Mouse (Mus musculus): Measurements from ENCODE around the gene Olfr1350.
"Not testable (repeated sequence)": the region's sequence is repeated elsewhere in the genome, so short reads cannot be mapped to it uniquely, and the experiment has no call there.

Olfr1350 gene

GRCm38 (mm10) chr7:6564541-6564940, at the start of gene Olfr1350:
TSS of gene Olfr1350 (plus strand) at chr7:6564841.
- DNase-seq = no peak

GRCm38 (mm10) chr7:6521666-6522065, 43.0 kb upstream of the Olfr1350 start:
- DNase-seq = no peak

- DNase-seq = no peak
These were observed 41.8 kb upstream of the Olfr1350 start, which contains the start of gene Olfr1349 for GRCm38 (mm10) chr7:6522850-6523249. TSS of gene Olfr1349 (minus strand) at chr7:6522950.

DNA sequence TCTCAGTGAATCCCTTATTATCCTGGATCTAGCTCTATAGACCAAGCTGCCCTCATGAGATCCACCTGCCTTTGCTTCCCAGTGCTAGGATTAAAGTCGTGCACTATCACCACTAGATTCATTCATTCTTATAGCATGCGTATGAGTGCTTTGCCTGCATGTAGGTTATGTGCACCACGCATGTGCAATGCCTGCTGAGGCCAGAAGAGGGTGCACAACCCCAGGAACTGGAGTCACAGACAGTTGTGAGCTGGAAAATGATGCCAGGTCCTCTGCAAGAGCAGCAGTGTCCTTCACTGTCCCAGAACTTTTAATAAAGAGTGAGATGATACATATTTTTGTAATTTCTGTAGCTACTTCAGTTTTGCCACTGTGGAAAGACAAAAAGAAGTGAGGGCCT, 39.6 kb upstream of the Olfr1350 start:
- DNase-seq = no peak

- peak in 1 of 2 experiments; percentile 41 for DNase-seq
These were observed 38.5 kb upstream of the Olfr1350 start for GRCm38 (mm10) chr7:6526141-6526540.

DNA sequence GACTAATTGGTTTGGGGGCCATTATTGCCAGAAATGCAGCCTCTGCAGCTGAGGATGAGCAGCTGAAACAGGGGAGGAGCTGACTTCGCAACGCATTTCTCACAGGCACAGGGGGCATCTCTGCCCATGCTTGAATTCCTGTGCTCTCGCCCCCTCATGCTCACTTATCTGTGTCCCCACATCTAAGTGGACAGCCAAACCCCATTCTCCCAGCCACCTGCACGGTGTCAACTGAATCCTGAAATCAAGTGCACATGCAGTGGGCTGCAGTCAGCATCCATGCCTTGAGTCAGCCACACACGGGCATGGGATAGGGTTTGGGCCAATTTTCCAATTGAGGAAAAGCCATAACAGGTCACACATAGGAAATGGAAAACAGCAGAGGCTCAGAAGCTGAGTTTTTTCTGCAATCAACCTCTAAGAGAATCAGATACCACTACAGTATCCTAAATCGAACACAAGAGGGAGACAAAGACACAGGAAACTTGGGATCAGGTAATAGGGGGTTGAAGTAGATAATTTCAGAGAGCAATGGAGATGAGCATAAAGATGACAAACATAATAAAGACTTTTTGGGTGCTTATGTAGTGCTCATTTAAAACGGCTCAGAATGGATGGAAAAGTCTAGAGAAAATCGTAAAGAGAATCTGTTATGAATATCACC, 21.6 kb downstream of the Olfr1350 start:
- DNase-seq = no peak

- DNase-seq = not testable (repeated sequence)
These were observed 24.1 kb downstream of the Olfr1350 start for GRCm38 (mm10) chr7:6588766-6589165.

GRCm38 (mm10) chr7:6603331-6603730, 38.7 kb downstream of the Olfr1350 start:
- DNase-seq = no peak
